Mouse (Mus musculus): ENCODE measurements around the gene Synpr. TPM values are rescaled to one million over a fixed set of nuclear protein-coding genes. Genes with fewer than 3 reads are reported as not detected.

Gene Synpr
- polyA plus RNA-seq, 1 experiment from 2014 or later, result 3.5 TPM

DNA sequence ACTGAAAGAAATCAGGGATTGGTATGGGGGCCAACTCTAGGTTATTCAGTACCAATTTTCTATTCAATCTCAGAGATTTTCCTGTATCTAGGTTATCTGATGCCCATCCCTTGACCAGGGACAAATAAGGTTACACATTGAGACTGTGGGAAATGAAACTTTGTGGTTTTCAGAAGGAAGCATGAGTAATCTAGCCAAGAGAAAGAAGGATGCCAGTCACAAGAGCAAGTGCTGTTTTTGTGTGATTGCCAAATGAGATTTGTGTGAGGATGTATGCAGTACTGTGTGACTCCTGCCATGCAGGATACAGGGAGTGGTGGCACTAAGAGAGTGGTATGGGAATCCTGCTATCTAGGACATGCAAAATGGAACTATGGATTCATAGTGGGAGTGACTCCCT lies 76.6 kb downstream of the Synpr start:
- Histone ChIP-seq H3K9me3 (ENCODE audit: control insufficient read depth, low read length) (no peaks in the 10 kb centered on the region), H3K4me1 (ENCODE audit: control insufficient read depth, insufficient read depth, low read length) (no peaks in the 10 kb centered on the region), H3K9ac (ENCODE audit: low read length) (no peak overlapping the region), H3K4me3 (ENCODE audit: low read depth, low read length) (no peak overlapping the region), H3K4me2 (ENCODE audit: low read depth, severe bottlenecking) (no peak overlapping the region), H3K27ac (replicated peaks; ENCODE audit: low read depth, low read length) (no peak overlapping the region), H3K36me3 (ENCODE audit: control insufficient read depth, insufficient read depth, low read length) (no peaks in the 10 kb centered on the region), H3K27me3 (ENCODE audit: control insufficient read depth, insufficient read depth, low read length) (no peaks in the 10 kb centered on the region)
- DNase-seq (ENCODE audit: low spot score) (no peak), ATAC-seq (ENCODE audit: insufficient number of reproducible peaks, low FRiP score, low TSS enrichment, low read depth) (no peak)

DNA sequence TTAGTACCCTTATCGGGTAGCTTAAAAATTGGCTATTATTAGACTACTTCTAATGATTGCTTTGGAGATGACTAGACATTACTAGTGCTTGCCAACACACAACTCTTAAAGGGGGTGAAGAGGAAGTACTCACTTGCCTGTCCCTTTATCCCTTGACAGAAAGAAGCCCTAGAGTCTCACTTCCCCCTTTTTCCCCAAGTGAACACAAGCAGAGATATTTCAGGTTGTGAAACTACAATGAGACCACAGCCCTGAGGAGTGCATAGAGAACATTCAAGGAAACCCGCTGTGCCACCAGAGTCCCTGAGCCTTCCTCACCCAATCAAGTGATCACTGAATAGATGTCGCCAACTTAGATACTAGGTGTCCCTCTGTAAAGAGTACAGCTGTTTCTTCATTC lies 77.1 kb downstream of the Synpr start:
- Histone ChIP-seq H3K27ac (replicated peaks; ENCODE audit: low read depth, low read length) (no peak overlapping the region), H3K4me3 (ENCODE audit: low read depth, low read length) (no peak overlapping the region), H3K27me3 (ENCODE audit: control insufficient read depth, insufficient read depth, low read length) (no peaks in the 10 kb centered on the region), H3K9ac (ENCODE audit: low read length) (no peak overlapping the region), H3K4me1 (ENCODE audit: control insufficient read depth, insufficient read depth, low read length) (no peaks in the 10 kb centered on the region), H3K36me3 (ENCODE audit: control insufficient read depth, insufficient read depth, low read length) (no peaks in the 10 kb centered on the region), H3K9me3 (ENCODE audit: control insufficient read depth, low read length) (no peaks in the 10 kb centered on the region), H3K4me2 (ENCODE audit: low read depth, severe bottlenecking) (no peak overlapping the region)
- ATAC-seq (ENCODE audit: insufficient number of reproducible peaks, low FRiP score, low TSS enrichment, low read depth) (no peak), DNase-seq (ENCODE audit: low spot score) (no peak)
- 94% methylated on average over 3 of the region's 3 CpGs for WGBS

DNA sequence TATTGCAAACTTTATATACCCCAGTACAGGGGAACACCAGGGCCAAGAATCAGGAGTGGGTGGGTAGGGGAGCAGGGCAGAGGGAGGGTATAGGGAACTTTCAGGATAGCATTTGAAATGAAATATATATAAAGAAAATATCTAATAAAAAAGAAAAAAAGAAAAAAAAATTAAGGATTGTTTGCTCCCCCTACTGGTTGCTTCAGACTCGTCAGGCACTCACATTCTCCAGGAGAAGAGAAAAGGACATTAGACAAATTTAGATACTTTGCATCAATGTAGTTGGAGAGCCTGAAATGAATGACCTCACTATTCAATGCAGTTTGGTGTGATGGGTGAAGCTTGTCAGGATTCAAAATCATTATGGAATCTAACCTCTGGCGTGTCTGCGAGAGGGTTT lies 83.7 kb downstream of the Synpr start:
- Histone ChIP-seq H3K27me3 (ENCODE audit: control insufficient read depth, insufficient read depth, low read length) (no peaks in the 10 kb centered on the region), H3K9me3 (ENCODE audit: control insufficient read depth, low read length) (no peaks in the 10 kb centered on the region), H3K27ac (replicated peaks; ENCODE audit: low read depth, low read length) (no peak overlapping the region), H3K4me1 (ENCODE audit: control insufficient read depth, insufficient read depth, low read length) (no peaks in the 10 kb centered on the region), H3K4me3 (ENCODE audit: low read depth, low read length) (no peak overlapping the region), H3K9ac (ENCODE audit: low read length) (no peak overlapping the region), H3K4me2 (ENCODE audit: low read depth, severe bottlenecking) (no peak overlapping the region), H3K36me3 (ENCODE audit: control insufficient read depth, insufficient read depth, low read length) (no peaks in the 10 kb centered on the region)
- 79% methylated on average over 3 of the region's 3 CpGs for WGBS
- ATAC-seq (ENCODE audit: insufficient number of reproducible peaks, low FRiP score, low TSS enrichment, low read depth) (no peak), DNase-seq (ENCODE audit: low spot score) (no peak)

DNA sequence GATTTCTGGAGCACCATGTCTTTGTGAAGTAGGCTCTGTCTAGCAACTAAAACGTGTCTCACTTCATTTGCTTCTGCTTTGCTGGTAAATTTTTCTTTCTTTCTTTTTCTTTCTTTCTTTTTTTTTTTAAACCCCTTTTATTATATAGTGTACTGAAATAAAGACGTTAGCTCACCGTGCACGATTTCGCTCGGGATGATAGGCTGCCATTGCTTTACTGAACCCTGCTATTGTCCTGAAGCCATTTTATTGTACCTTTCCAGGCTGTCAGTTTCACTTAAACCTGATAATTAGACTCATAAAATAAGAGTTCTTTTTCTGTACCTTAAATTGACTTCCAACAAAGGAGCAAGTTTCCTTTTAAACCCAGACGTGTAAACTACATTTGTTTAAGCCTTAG lies 104.5 kb downstream of the Synpr start:
- Histone ChIP-seq H3K9ac (ENCODE audit: low read length) (no peak overlapping the region), H3K4me3 (ENCODE audit: low read depth, low read length) (no peak overlapping the region), H3K9me3 (ENCODE audit: control insufficient read depth, low read length) (no peaks in the 10 kb centered on the region), H3K4me2 (ENCODE audit: low read depth, severe bottlenecking) (no peak overlapping the region), H3K4me1 (ENCODE audit: control insufficient read depth, insufficient read depth, low read length) (no peaks in the 10 kb centered on the region), H3K27ac (replicated peaks; ENCODE audit: low read depth, low read length) (no peak overlapping the region), H3K36me3 (ENCODE audit: control insufficient read depth, insufficient read depth, low read length) (no peaks in the 10 kb centered on the region), H3K27me3 (ENCODE audit: control insufficient read depth, insufficient read depth, low read length) (no peaks in the 10 kb centered on the region)
- no peak for DNase-seq (ENCODE audit: low spot score)
- WGBS, result 50% methylated on average over 7 of the region's 7 CpGs
- no peak for ATAC-seq (ENCODE audit: insufficient number of reproducible peaks, low FRiP score, low TSS enrichment, low read depth)

GRCm38 (mm10) chr14:13389954-13390353 lies 105.4 kb downstream of the Synpr start:
- WGBS, result 77% methylated on average over 5 of the region's 5 CpGs
- Histone ChIP-seq H3K9me3 (ENCODE audit: control insufficient read depth, low read length) (no peaks in the 10 kb centered on the region), H3K9ac (ENCODE audit: low read length) (no peak overlapping the region), H3K27me3 (ENCODE audit: control insufficient read depth, insufficient read depth, low read length) (no peaks in the 10 kb centered on the region), H3K4me2 (ENCODE audit: low read depth, severe bottlenecking) (no peak overlapping the region), H3K27ac (replicated peaks; ENCODE audit: low read depth, low read length) (no peak overlapping the region), H3K36me3 (ENCODE audit: control insufficient read depth, insufficient read depth, low read length) (no peaks in the 10 kb centered on the region), H3K4me1 (ENCODE audit: control insufficient read depth, insufficient read depth, low read length) (no peaks in the 10 kb centered on the region), H3K4me3 (ENCODE audit: low read depth, low read length) (no peak overlapping the region)
- no peak for ATAC-seq (ENCODE audit: insufficient number of reproducible peaks, low FRiP score, low TSS enrichment, low read depth)
- DNase-seq (ENCODE audit: low spot score), result no peak

GRCm38 (mm10) chr14:13399226-13400020 lies 114.8 kb downstream of the Synpr start:
- H3K9ac ChIP-seq (ENCODE audit: low read length), result no peak overlapping the region
- H3K4me2 ChIP-seq (ENCODE audit: low read depth, severe bottlenecking), result no peak overlapping the region
- 29% methylated on average over 6 of the region's 6 CpGs for WGBS
- H3K36me3 ChIP-seq (ENCODE audit: control insufficient read depth, insufficient read depth, low read length), result no peaks in the 10 kb centered on the region
- no peak for DNase-seq (ENCODE audit: low spot score)
- H3K27me3 ChIP-seq (ENCODE audit: control insufficient read depth, insufficient read depth, low read length), result no peaks in the 10 kb centered on the region
- H3K9me3 ChIP-seq (ENCODE audit: control insufficient read depth, low read length), result no peaks in the 10 kb centered on the region
- no peak overlapping the region for H3K27ac ChIP-seq (replicated peaks; ENCODE audit: low read depth, low read length)
- ATAC-seq (ENCODE audit: insufficient number of reproducible peaks, low FRiP score, low TSS enrichment, low read depth), result no peak
- H3K4me1 ChIP-seq (ENCODE audit: control insufficient read depth, insufficient read depth, low read length), result no peaks in the 10 kb centered on the region
- no peak overlapping the region for H3K4me3 ChIP-seq (ENCODE audit: low read depth, low read length)

DNA sequence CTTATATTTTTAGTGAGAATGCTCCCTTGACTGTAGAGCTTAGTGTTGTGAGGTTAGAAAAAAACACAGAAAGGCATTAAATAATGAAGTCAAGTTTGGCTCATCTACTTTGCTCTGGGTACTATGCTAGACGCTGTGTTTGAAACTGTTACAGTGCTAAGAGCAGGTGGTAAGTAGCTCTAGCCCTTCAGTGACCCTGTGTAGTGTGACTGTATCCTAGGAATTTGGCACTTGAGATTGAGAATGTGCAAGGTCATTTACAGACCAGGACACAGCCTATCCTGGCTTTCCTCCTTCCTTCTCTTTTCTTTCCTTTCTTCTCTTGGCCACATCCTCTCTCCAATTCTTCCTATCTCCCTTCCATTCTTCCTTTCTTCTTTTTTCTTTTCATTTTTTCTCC lies 127.1 kb downstream of the Synpr start:
- Histone ChIP-seq H3K27me3 (ENCODE audit: control insufficient read depth, insufficient read depth, low read length) (no peaks in the 10 kb centered on the region), H3K9me3 (ENCODE audit: control insufficient read depth, low read length) (no peaks in the 10 kb centered on the region), H3K27ac (replicated peaks; ENCODE audit: low read depth, low read length) (no peak overlapping the region), H3K4me3 (ENCODE audit: low read depth, low read length) (no peak overlapping the region), H3K9ac (ENCODE audit: low read length) (no peak overlapping the region), H3K4me1 (ENCODE audit: control insufficient read depth, insufficient read depth, low read length) (no peaks in the 10 kb centered on the region), H3K36me3 (ENCODE audit: control insufficient read depth, insufficient read depth, low read length) (no peaks in the 10 kb centered on the region), H3K4me2 (ENCODE audit: low read depth, severe bottlenecking) (no peak overlapping the region)
- no peak for ATAC-seq (ENCODE audit: insufficient number of reproducible peaks, low FRiP score, low TSS enrichment, low read depth)
- DNase-seq (ENCODE audit: low spot score), result no peak
- 63% methylated on average over 1 of the region's 1 CpGs for WGBS

DNA sequence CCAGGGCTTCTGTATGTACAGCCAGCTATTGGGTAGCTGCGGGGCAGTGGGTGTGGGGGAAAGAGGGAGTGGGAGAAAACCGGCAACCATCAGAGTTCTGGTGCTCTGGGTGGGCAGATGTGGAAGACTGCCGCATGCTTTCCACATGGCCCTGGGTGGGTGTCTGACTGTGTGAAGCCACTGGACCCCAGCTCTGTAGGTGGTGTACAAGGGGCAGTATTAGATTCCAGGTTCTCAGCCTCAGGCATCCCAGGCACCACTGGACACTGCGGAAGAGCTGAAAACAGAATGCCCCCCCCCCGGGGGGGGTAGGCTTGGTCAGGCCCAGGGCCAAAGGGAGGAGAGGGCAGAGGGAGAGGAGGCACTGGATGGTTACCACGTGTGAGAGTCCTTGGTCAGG lies 156.1 kb downstream of the Synpr start:
- Histone ChIP-seq H3K36me3 (ENCODE audit: control insufficient read depth, insufficient read depth, low read length) (no peaks in the 10 kb centered on the region), H3K9ac (ENCODE audit: low read length) (no peak overlapping the region), H3K27me3 (ENCODE audit: control insufficient read depth, insufficient read depth, low read length) (no peaks in the 10 kb centered on the region), H3K4me1 (ENCODE audit: control insufficient read depth, insufficient read depth, low read length) (no peaks in the 10 kb centered on the region), H3K9me3 (ENCODE audit: control insufficient read depth, low read length) (no peaks in the 10 kb centered on the region), H3K4me3 (ENCODE audit: low read depth, low read length) (no peak overlapping the region), H3K4me2 (ENCODE audit: low read depth, severe bottlenecking) (no peak overlapping the region), H3K27ac (replicated peaks; ENCODE audit: low read depth, low read length) (no peak overlapping the region)
- ATAC-seq (ENCODE audit: insufficient number of reproducible peaks, low FRiP score, low TSS enrichment, low read depth) (no peak), DNase-seq (ENCODE audit: low spot score) (no peak)
- WGBS, result 89% methylated on average over 6 of the region's 6 CpGs

- no peaks in the 10 kb centered on the region for H3K9me3 ChIP-seq (ENCODE audit: control insufficient read depth, low read length)
- 46% methylated on average over 2 of the region's 2 CpGs for WGBS
- no peak overlapping the region for H3K27ac ChIP-seq (replicated peaks; ENCODE audit: low read depth, low read length)
- no peaks in the 10 kb centered on the region for H3K4me1 ChIP-seq (ENCODE audit: control insufficient read depth, insufficient read depth, low read length)
- H3K36me3 ChIP-seq (ENCODE audit: control insufficient read depth, insufficient read depth, low read length), result no peaks in the 10 kb centered on the region
- no peak overlapping the region for H3K9ac ChIP-seq (ENCODE audit: low read length)
- ATAC-seq (ENCODE audit: insufficient number of reproducible peaks, low FRiP score, low TSS enrichment, low read depth) (no peak), DNase-seq (ENCODE audit: low spot score) (no peak)
- H3K4me2 ChIP-seq (ENCODE audit: low read depth, severe bottlenecking), result no peak overlapping the region
- no peaks in the 10 kb centered on the region for H3K27me3 ChIP-seq (ENCODE audit: control insufficient read depth, insufficient read depth, low read length)
- no peak overlapping the region for H3K4me3 ChIP-seq (ENCODE audit: low read depth, low read length)
Measured at GRCm38 (mm10) chr14:13444908-13445307, 160.3 kb downstream of the Synpr start.

All from limb, embryonic 11.5 days (tissue).